Mouse (Mus musculus): ENCODE measurements at regions not wholly inside any gene's neighbourhood (a gene's known extent, or its start where the extent isn't known, plus 50 kb on each side); places are given as distances from the start of the nearest gene placed in this dataset.

- no peak for TF ChIP-seq CTCF (IDR thresholded peaks at IDR 0.05; ENCODE audit: borderline replicate concordance, insufficient read depth, low read depth, low read length)
- TF ChIP-seq POLR2A (IDR thresholded peaks at IDR 0.05; ENCODE audit: borderline replicate concordance, insufficient read depth, low read length), result no peak
These were observed 990.7 kb downstream of the Brinp1 start for GRCm38 (mm10) chr4:67963456-67963855.
